36 mouse cellular contexts compared by ENCODE assay signal in genomic region chr11:54310588-54310987, GRCm38 (mm10). TPM values are rescaled to one million over a fixed set of nuclear protein-coding genes. Genes with fewer than 3 reads are reported as not detected.
DNase-seq lines count a peak whose midpoint lies in the region; ATAC-seq and TF ChIP-seq lines count a peak whose summit lies in the region.
"Had no signal": no experiment of that assay in that cellular context is flagged by ENCODE, and none has a peak within 500 bp of the region (broad histone marks: within the 10 kb centered on the region; RNA-seq: fewer than 3 reads in every experiment).

No protein-coding gene starts in this region.

- no peak overlapping the region for H3K4me3 ChIP-seq in forebrain, embryonic 10.5 days
- no peak overlapping the region for H3K4me3 ChIP-seq in forebrain, embryonic 11.5 days (ENCODE audit: low read depth, low read length)
- H3K4me3 ChIP-seq in hindbrain, postnatal 0 days (ENCODE audit: low read length) = no peak overlapping the region
- H3K4me3 ChIP-seq in hindbrain, embryonic 16.5 days (ENCODE audit: low read length) = no peak overlapping the region
- H3K4me3 ChIP-seq in midbrain, embryonic 10.5 days = no peak overlapping the region
- H3K4me3 ChIP-seq in midbrain, embryonic 16.5 days (ENCODE audit: low read depth, low read length) = no peak overlapping the region
- no peak overlapping the region for H3K4me3 ChIP-seq in myocyte
- H3K4me3 ChIP-seq: embryonic facial prominence, embryonic 10.5 days; embryonic facial prominence, embryonic 13.5 days; erythroblast, embryonic 14.5 days; hindbrain, embryonic 13.5 days; intestine, embryonic 15.5 days had no signal

- DNase-seq in forebrain, embryonic 10.5 days (ENCODE audit: extremely low spot score, low spot score) = no peak
- no peak for DNase-seq in forebrain, embryonic 11.5 days (ENCODE audit: low spot score)
- no peak for DNase-seq in hindbrain, postnatal 0 days (ENCODE audit: low spot score)
- DNase-seq in midbrain, embryonic 10.5 days (ENCODE audit: low spot score) = no peak
- no peak for DNase-seq in adrenal gland, adult (ENCODE audit: inconsistent age in 2 of 2, low spot score in 1 of 2)
- DNase-seq: adrenal gland, adult 2 months; adrenal gland, postnatal 14 days; cerebellum, adult 11 months; cerebellum, adult 8-10 months; cerebellum, postnatal 36 days; embryo, embryonic 11 days; forebrain, postnatal 0 days; gastrocnemius, postnatal 14 days; kidney, adult 11 months had no signal

- peaks cover 58% of the 10 kb centered on the region for H3K4me1 ChIP-seq in forebrain, embryonic 10.5 days
- H3K4me1 ChIP-seq in forebrain, embryonic 11.5 days (replicated peaks; ENCODE audit: control insufficient read depth, insufficient read depth, low read length) = peaks cover 22% of the 10 kb centered on the region
- peaks cover 31% of the 10 kb centered on the region; the same call in 1 of the 2 replicates for H3K4me1 ChIP-seq in hindbrain, postnatal 0 days (ENCODE audit: insufficient read depth, low read length)
- peaks cover 27% of the 10 kb centered on the region for H3K4me1 ChIP-seq in hindbrain, embryonic 16.5 days (ENCODE audit: control insufficient read depth, insufficient read depth, low read depth, low read length)
- peaks cover 77% of the 10 kb centered on the region for H3K4me1 ChIP-seq in midbrain, embryonic 10.5 days
- H3K4me1 ChIP-seq in midbrain, embryonic 16.5 days (ENCODE audit: control insufficient read depth, insufficient read depth, low read length) = peaks cover 40% of the 10 kb centered on the region
- H3K4me1 ChIP-seq: intestine, embryonic 15.5 days had no signal

- no peak for TF ChIP-seq CTCF in hindbrain, postnatal 0 days (IDR thresholded peaks at IDR 0.05; ENCODE audit: low read depth)

- no peaks in the 10 kb centered on the region for H3K79me2 ChIP-seq in myocyte (ENCODE audit: control insufficient read depth, insufficient read depth)

- no peaks in the 10 kb centered on the region for H3K36me3 ChIP-seq in forebrain, embryonic 10.5 days (replicated peaks)
- H3K36me3 ChIP-seq in forebrain, embryonic 11.5 days (ENCODE audit: control insufficient read depth, insufficient read depth, low read length) = no peaks in the 10 kb centered on the region; the same call in 1 of the 2 replicates
- no peaks in the 10 kb centered on the region for H3K36me3 ChIP-seq in hindbrain, postnatal 0 days (ENCODE audit: insufficient read depth, low read length)
- H3K36me3 ChIP-seq in hindbrain, embryonic 16.5 days (ENCODE audit: control insufficient read depth, insufficient read depth, low read length) = no peaks in the 10 kb centered on the region
- no peaks in the 10 kb centered on the region for H3K36me3 ChIP-seq in midbrain, embryonic 10.5 days
- no peaks in the 10 kb centered on the region for H3K36me3 ChIP-seq in midbrain, embryonic 16.5 days (ENCODE audit: control insufficient read depth, insufficient read depth, low read length)
- H3K36me3 ChIP-seq in myocyte (ENCODE audit: control insufficient read depth, insufficient read depth) = no peaks in the 10 kb centered on the region
- H3K36me3 ChIP-seq: embryonic facial prominence, embryonic 10.5 days; embryonic facial prominence, embryonic 13.5 days; hindbrain, embryonic 13.5 days; intestine, embryonic 15.5 days had no signal

- H3K9ac ChIP-seq in forebrain, embryonic 11.5 days (ENCODE audit: low read length) = no peak overlapping the region
- no peak overlapping the region for H3K9ac ChIP-seq in hindbrain, postnatal 0 days (replicated peaks; ENCODE audit: low read length)
- H3K9ac ChIP-seq in hindbrain, embryonic 16.5 days (ENCODE audit: low read depth, low read length) = no peak overlapping the region
- no peak overlapping the region for H3K9ac ChIP-seq in midbrain, embryonic 16.5 days (ENCODE audit: low read depth, low read length)
- H3K9ac ChIP-seq: embryonic facial prominence, embryonic 13.5 days; hindbrain, embryonic 13.5 days; intestine, embryonic 15.5 days had no signal

- no peaks in the 10 kb centered on the region for H3K9me3 ChIP-seq in forebrain, embryonic 10.5 days
- H3K9me3 ChIP-seq in forebrain, embryonic 11.5 days (ENCODE audit: control insufficient read depth, low read length) = no peaks in the 10 kb centered on the region
- no peaks in the 10 kb centered on the region for H3K9me3 ChIP-seq in hindbrain, postnatal 0 days (ENCODE audit: low read length)
- no peaks in the 10 kb centered on the region for H3K9me3 ChIP-seq in hindbrain, embryonic 16.5 days (ENCODE audit: control insufficient read depth, low read length)
- H3K9me3 ChIP-seq in midbrain, embryonic 10.5 days (replicated peaks) = no peaks in the 10 kb centered on the region
- no peaks in the 10 kb centered on the region for H3K9me3 ChIP-seq in midbrain, embryonic 16.5 days (replicated peaks; ENCODE audit: control insufficient read depth, low read length, poor library complexity, severe bottlenecking)
- H3K9me3 ChIP-seq: embryonic facial prominence, embryonic 10.5 days; embryonic facial prominence, embryonic 13.5 days; hindbrain, embryonic 13.5 days; intestine, embryonic 15.5 days had no signal

- no peak overlapping the region for H3K4me2 ChIP-seq in forebrain, embryonic 11.5 days (ENCODE audit: low read depth, low read length, severe bottlenecking)
- H3K4me2 ChIP-seq in hindbrain, postnatal 0 days (ENCODE audit: low read depth, low read length) = no peak overlapping the region
- no peak overlapping the region for H3K4me2 ChIP-seq in hindbrain, embryonic 16.5 days (ENCODE audit: low read length)
- H3K4me2 ChIP-seq in midbrain, embryonic 16.5 days (ENCODE audit: low read length) = no peak overlapping the region
- H3K4me2 ChIP-seq in myocyte (ENCODE audit: low read depth) = no peak overlapping the region
- H3K4me2 ChIP-seq: embryonic facial prominence, embryonic 13.5 days; heart, embryonic 11.5 days; hindbrain, embryonic 13.5 days; intestine, embryonic 15.5 days had no signal

- 81% methylated on average over 2 of the region's 2 CpGs for WGBS in forebrain, embryonic 10.5 days
- 82% methylated on average over 2 of the region's 2 CpGs for WGBS in forebrain, embryonic 11.5 days
- WGBS in hindbrain, postnatal 0 days = 80% methylated on average over 2 of the region's 2 CpGs
- WGBS in hindbrain, embryonic 16.5 days = 96% methylated on average over 2 of the region's 2 CpGs
- 82% methylated on average over 2 of the region's 2 CpGs for WGBS in midbrain, embryonic 10.5 days
- 90% methylated on average over 2 of the region's 2 CpGs for WGBS in midbrain, embryonic 16.5 days

- peak overlapping the region; percentile 85 for H3K27ac ChIP-seq in forebrain, embryonic 10.5 days
- no peak overlapping the region for H3K27ac ChIP-seq in forebrain, embryonic 11.5 days (ENCODE audit: low read depth, low read length)
- H3K27ac ChIP-seq in hindbrain, postnatal 0 days = peak overlapping the region; percentile 72; the same call in 1 of the 2 replicates
- H3K27ac ChIP-seq in hindbrain, embryonic 16.5 days (ENCODE audit: low read depth, low read length) = no peak overlapping the region
- H3K27ac ChIP-seq in midbrain, embryonic 10.5 days (replicated peaks) = peak overlapping the region; percentile 81
- no peak overlapping the region for H3K27ac ChIP-seq in midbrain, embryonic 16.5 days (ENCODE audit: low read length)
- H3K27ac ChIP-seq: embryonic facial prominence, embryonic 10.5 days; embryonic facial prominence, embryonic 13.5 days; intestine, embryonic 15.5 days had no signal

- no peak for ATAC-seq in forebrain, embryonic 11.5 days (replicated peaks; ENCODE audit: low FRiP score)
- no peak for ATAC-seq in hindbrain, postnatal 0 days
- ATAC-seq in hindbrain, embryonic 16.5 days = no peak
- ATAC-seq in midbrain, embryonic 16.5 days = no peak
- ATAC-seq: CD4-positive, CD25-positive, alpha-beta regulatory T cell, adult 4 months; forebrain, embryonic 14.5 days; forebrain, postnatal 0 days; intestine, embryonic 15.5 days had no signal

- H3K27me3 ChIP-seq in forebrain, embryonic 10.5 days (ENCODE audit: poor library complexity, severe bottlenecking) = no peaks in the 10 kb centered on the region
- H3K27me3 ChIP-seq in forebrain, embryonic 11.5 days (ENCODE audit: control insufficient read depth, insufficient read depth, low read length) = no peaks in the 10 kb centered on the region
- H3K27me3 ChIP-seq in hindbrain, postnatal 0 days (ENCODE audit: insufficient read depth, low read length) = no peaks in the 10 kb centered on the region
- H3K27me3 ChIP-seq in hindbrain, embryonic 16.5 days (replicated peaks; ENCODE audit: control insufficient read depth, insufficient read depth, low read length) = no peaks in the 10 kb centered on the region
- no peaks in the 10 kb centered on the region for H3K27me3 ChIP-seq in midbrain, embryonic 10.5 days (ENCODE audit: low read depth, poor library complexity, severe bottlenecking)
- H3K27me3 ChIP-seq in midbrain, embryonic 16.5 days (ENCODE audit: control insufficient read depth, insufficient read depth, low read depth, low read length) = no peaks in the 10 kb centered on the region
- H3K27me3 ChIP-seq in myocyte (ENCODE audit: control insufficient read depth, insufficient read depth, insufficient read length) = no peaks in the 10 kb centered on the region
- H3K27me3 ChIP-seq: embryonic facial prominence, embryonic 13.5 days; hindbrain, embryonic 13.5 days; intestine, embryonic 15.5 days had no signal

- TF ChIP-seq POLR2A in myocyte (IDR thresholded peaks at IDR 0.05; ENCODE audit: insufficient read length, low read depth) = no peak

- no peak overlapping the region for H3ac ChIP-seq in myocyte (ENCODE audit: control insufficient read depth, insufficient read length)

RNA-seq across cellular contexts. Expression of gene Acsl6, which starts 7.0 kb away (rescaled TPM):
- 11.3 and 12.1 TPM in 2 replicates for polyA plus RNA-seq in forebrain, embryonic 10.5 days (2016; fragmentation: Nextera tagmentation; extraction: Ambion mirVana)
- polyA plus RNA-seq in forebrain, embryonic 11.5 days (2014; fragmentation: Nextera tagmentation; extraction: Ambion mirVana) = 16.7 and 17.9 TPM in 2 replicates
- 74.4 and 76.9 TPM in 2 replicates for total RNA-seq in hindbrain, postnatal 0 days (2014; rRNA removed)
- 58.2 and 60.1 TPM in 2 replicates for polyA plus RNA-seq in hindbrain, postnatal 0 days (2015; fragmentation: Nextera tagmentation; extraction: Ambion mirVana)
- polyA plus RNA-seq in hindbrain, embryonic 16.5 days (2015; fragmentation: Nextera tagmentation; extraction: Ambion mirVana) = 49.8 and 52.6 TPM in 2 replicates
- 14.4 and 20.4 TPM in 2 replicates for polyA plus RNA-seq in midbrain, embryonic 10.5 days (2016; fragmentation: Nextera tagmentation; extraction: Ambion mirVana)
- polyA plus RNA-seq in midbrain, embryonic 16.5 days (2015; fragmentation: Nextera tagmentation; extraction: Ambion mirVana) = 46.2 and 47.0 TPM in 2 replicates
- 17.6 TPM for polyA plus RNA-seq in myocyte (2012; fragmentation: generic; extraction: Trizol)
- polyA plus RNA-seq: CD4-positive, CD25-positive, alpha-beta regulatory T cell, adult 4 months had no signal

RNA-seq across cellular contexts. Expression of gene Il3, which starts 43.5 kb away (rescaled TPM):
- not detected in 2 replicates for polyA plus RNA-seq in forebrain, embryonic 10.5 days (2016; fragmentation: Nextera tagmentation; extraction: Ambion mirVana)
- not detected in 2 replicates for polyA plus RNA-seq in forebrain, embryonic 11.5 days (2014; fragmentation: Nextera tagmentation; extraction: Ambion mirVana)
- total RNA-seq in hindbrain, postnatal 0 days (2014; rRNA removed) = not detected in 2 replicates
- not detected in 2 replicates for polyA plus RNA-seq in hindbrain, postnatal 0 days (2015; fragmentation: Nextera tagmentation; extraction: Ambion mirVana)
- not detected in 2 replicates for polyA plus RNA-seq in hindbrain, embryonic 16.5 days (2015; fragmentation: Nextera tagmentation; extraction: Ambion mirVana)
- polyA plus RNA-seq in midbrain, embryonic 10.5 days (2016; fragmentation: Nextera tagmentation; extraction: Ambion mirVana) = not detected in 2 replicates
- not detected in 2 replicates for polyA plus RNA-seq in midbrain, embryonic 16.5 days (2015; fragmentation: Nextera tagmentation; extraction: Ambion mirVana)
- not detected for polyA plus RNA-seq in myocyte (2012; fragmentation: generic; extraction: Trizol)
- total RNA-seq: adrenal gland, adult 2 months; adrenal gland, postnatal 14 days; adrenal gland, postnatal 4 days; ES-E14; forebrain, postnatal 0 days; gastrocnemius, postnatal 14 days; gastrocnemius, postnatal 4 days; heart, adult 8-10 months; heart, postnatal 25 days; hematopoietic stem cell, adult 5-6 weeks had no signal
- polyA plus RNA-seq: adrenal gland, adult 2 months; C2C12; CD4-positive, CD25-positive, alpha-beta regulatory T cell, adult 4 months; cortical plate, adult 2 months; embryonic facial prominence, embryonic 10.5 days; embryonic facial prominence, embryonic 13.5 days; erythroblast, embryonic 14.5 days; forebrain, embryonic 14.5 days; forebrain, postnatal 0 days; frontal cortex, adult 2 months; heart, embryonic 11.5 days; heart, embryonic 14.5 days; heart, postnatal 0 days; hindbrain, embryonic 13.5 days; intestine, embryonic 15.5 days had no signal

RNA-seq across cellular contexts. Expression of gene Meikin, which starts 59.9 kb away (rescaled TPM):
- not detected in 2 replicates for polyA plus RNA-seq in forebrain, embryonic 10.5 days (2016; fragmentation: Nextera tagmentation; extraction: Ambion mirVana)
- polyA plus RNA-seq in forebrain, embryonic 11.5 days (2014; fragmentation: Nextera tagmentation; extraction: Ambion mirVana) = not detected in 2 replicates
- total RNA-seq in hindbrain, postnatal 0 days (2014; rRNA removed) = not detected in 2 replicates
- polyA plus RNA-seq in hindbrain, postnatal 0 days (2015; fragmentation: Nextera tagmentation; extraction: Ambion mirVana) = not detected in 2 replicates
- polyA plus RNA-seq in hindbrain, embryonic 16.5 days (2015; fragmentation: Nextera tagmentation; extraction: Ambion mirVana) = not detected in 2 replicates
- polyA plus RNA-seq in midbrain, embryonic 10.5 days (2016; fragmentation: Nextera tagmentation; extraction: Ambion mirVana) = not detected in 2 replicates
- not detected in 2 replicates for polyA plus RNA-seq in midbrain, embryonic 16.5 days (2015; fragmentation: Nextera tagmentation; extraction: Ambion mirVana)
- polyA plus RNA-seq in myocyte (2012; fragmentation: generic; extraction: Trizol) = not detected
- total RNA-seq: adrenal gland, adult 2 months; adrenal gland, postnatal 14 days; adrenal gland, postnatal 4 days; ES-E14; forebrain, postnatal 0 days; gastrocnemius, postnatal 14 days; gastrocnemius, postnatal 4 days; heart, adult 8-10 months; heart, postnatal 25 days; hematopoietic stem cell, adult 5-6 weeks had no signal
- polyA plus RNA-seq: adrenal gland, adult 2 months; C2C12; CD4-positive, CD25-positive, alpha-beta regulatory T cell, adult 4 months; cortical plate, adult 2 months; embryonic facial prominence, embryonic 10.5 days; embryonic facial prominence, embryonic 13.5 days; erythroblast, embryonic 14.5 days; forebrain, embryonic 14.5 days; forebrain, postnatal 0 days; frontal cortex, adult 2 months; heart, embryonic 11.5 days; heart, embryonic 14.5 days; heart, postnatal 0 days; hindbrain, embryonic 13.5 days; intestine, embryonic 15.5 days had no signal

Comparison
In these comparisons a context has a peak if more than half of its experiments do, and no peak if none do; other contexts are left out.
1. H3K27ac ChIP-seq: peak in forebrain, embryonic 10.5 days (single experiment), hindbrain, postnatal 0 days (single experiment) and midbrain, embryonic 10.5 days (single experiment); none in forebrain, embryonic 11.5 days (single experiment), hindbrain, embryonic 16.5 days (single experiment) and midbrain, embryonic 16.5 days (single experiment).